Mouse (Mus musculus): ENCODE results near the gene Mrps27. TPM values are rescaled to one million over a fixed set of nuclear protein-coding genes. Genes with fewer than 3 reads are reported as not detected.
"Not testable (repeated sequence)": the region's sequence is repeated elsewhere in the genome, so short reads cannot be mapped to it uniquely, and the experiment has no call there.

Mrps27 gene
- total RNA-seq (2015) (20.1 and 22.1 TPM in 2 replicates), total RNA-seq (2017) (28.6 and 30.7 TPM in 2 replicates)

DNA sequence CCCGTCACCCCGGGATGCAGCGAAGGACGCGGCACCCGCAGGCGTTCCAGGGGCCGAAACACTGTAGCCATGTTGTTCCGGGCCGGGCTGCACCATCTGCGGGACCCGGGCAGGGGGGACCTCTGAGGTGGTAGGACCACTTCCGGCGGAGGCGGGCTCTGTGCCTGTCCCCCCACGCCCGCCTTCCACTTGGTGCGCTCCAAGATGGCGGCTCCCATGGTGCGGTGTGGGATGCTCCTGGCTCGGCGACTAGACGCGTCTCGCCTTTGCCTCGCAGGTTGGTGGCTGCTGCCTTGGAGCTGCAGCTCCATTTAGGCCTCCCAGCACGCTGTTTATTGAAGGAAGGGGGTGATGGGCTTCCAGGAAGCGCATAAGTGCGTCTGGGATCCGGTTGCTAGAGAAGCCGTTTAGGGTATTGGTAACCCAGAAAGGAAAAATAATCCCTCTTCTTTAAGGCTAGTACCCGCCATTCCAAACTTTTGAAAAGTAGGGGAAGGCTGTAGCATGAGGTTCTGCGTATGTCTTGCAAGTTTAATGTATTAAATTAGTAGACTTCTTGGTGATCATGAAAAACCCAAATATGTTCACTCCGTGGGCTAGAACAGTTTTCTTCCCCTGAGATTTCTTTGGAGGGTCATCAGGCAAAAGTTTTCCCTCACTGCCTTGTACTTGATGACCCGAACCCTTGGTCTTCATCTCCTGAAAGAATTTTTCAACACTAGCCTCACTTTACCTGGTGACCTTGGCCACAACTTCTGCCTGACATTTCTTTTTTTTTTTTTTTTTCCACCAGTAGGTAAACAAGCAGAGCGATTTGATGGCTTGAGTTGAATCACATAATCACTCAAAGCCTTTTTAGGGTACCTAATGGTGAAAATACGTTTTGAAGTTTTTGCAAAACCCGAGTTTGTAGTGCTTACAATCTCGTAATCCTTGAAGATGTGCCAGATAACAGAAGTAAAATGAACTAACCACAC is at the start of gene Mrps27, which contains the start of gene Ptcd2:
Mrps27 (plus strand) TSS at position 188 of the 977 bp plus-strand sequence.
Ptcd2 (minus strand) TSS at position 107 of the 977 bp plus-strand sequence.
- ATAC-seq (replicated peaks; ENCODE audit: poor library complexity) = peak; percentile 99

DNA sequence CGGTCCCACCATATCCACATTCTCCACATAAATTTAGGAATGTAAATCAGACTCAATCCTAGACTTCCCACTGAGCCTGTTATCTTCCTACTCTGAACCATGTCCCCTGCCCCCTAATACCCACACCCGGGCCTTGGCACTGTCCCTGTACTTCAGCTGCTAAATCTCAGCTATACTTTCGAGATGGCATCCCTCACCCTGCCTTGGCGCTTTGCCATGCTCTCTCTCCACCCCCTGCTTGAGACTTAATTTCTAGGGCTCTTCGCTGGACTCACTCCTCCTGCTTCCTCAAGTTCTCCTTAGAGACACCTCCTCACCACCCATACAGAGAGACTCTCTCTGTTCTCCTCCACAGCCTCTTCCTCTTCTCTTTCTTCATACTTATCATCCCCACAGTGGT is 44.7 kb upstream of the Mrps27 start:
- no peak for ATAC-seq (replicated peaks; ENCODE audit: poor library complexity)

DNA sequence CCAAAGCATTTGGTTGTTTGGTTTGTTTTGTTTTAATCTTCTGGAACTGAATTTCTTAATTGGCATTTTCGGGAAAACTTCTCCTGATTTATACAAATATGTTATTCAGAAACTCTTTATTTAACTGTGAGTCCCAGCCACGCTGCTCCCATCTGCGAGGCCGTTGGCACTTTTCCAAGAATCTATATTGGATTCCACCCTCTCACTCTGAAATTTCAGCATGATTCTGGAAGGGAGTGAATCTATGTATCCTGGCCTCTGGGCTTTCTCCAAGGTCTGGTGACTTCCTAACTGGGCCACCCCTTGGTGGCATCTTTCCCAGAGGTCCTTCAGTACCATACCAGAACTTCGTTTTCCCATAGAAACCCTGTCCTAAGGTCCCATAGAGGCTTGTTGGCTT is 40.7 kb upstream of the Mrps27 start:
- no peak for ATAC-seq (replicated peaks; ENCODE audit: poor library complexity)

DNA sequence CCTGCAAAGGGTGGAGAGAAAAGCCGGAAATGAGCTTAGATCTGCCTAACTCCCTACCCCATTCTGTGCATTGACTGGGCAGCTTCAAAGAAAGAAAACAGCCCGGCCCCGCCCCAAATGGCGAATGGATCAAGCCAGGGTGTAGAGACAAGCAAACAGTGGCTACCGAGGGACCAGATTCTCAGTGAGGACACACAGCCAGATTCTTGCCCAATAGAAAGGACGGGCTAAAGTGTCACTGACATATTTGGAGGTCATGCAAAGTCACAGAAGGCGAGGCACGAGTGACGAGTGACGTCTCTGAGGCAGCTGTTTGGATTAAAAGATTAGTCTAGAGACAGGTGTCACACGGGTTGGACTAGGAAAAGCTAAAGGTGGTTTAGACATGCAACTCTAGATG is 40.2 kb upstream of the Mrps27 start:
- no peak for ATAC-seq (replicated peaks; ENCODE audit: poor library complexity)

DNA sequence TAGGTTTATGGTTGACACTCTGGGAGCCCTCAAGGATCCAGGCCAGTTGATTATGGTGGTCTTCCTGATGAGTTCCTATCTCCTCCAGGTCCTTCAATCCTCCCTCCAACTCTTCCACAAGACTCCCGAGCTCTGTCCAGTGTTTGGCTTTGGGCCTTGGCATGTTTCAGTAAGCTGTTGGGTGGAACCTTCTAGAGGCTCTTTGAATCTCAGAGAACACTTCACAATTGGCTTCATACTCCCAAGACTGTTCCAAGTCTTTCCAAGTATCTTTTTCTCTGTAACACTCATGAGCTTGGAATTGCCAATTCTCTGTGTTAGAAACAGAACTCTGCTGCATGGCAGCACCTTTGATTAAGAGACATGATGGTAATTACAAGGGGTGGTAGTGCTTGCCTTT is 39.4 kb upstream of the Mrps27 start:
- no peak for ATAC-seq (replicated peaks; ENCODE audit: poor library complexity)

DNA sequence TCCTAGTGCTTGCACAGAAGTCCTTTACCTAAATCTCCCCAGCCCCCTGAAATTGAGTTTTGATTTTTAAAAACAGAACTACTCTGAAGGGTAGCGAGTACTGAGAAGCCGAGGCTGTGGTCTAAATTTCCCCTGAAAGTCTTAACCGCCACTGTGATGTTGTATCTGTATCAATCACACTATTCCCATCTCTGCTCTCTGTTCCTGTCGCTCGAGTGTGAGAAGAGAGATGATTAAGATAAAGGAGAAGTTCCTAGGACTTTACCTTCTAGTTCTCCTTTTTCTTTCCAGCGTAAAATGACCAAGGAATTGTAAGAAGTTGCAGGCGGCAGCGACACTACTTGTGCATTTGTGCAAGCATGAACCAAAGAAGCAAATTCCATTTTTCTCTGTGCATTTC is 38.4 kb upstream of the Mrps27 start:
- 0 out of 2 replicates have a peak, but pooled peaks have one; percentile 26 for ATAC-seq (replicated peaks; ENCODE audit: poor library complexity)

DNA sequence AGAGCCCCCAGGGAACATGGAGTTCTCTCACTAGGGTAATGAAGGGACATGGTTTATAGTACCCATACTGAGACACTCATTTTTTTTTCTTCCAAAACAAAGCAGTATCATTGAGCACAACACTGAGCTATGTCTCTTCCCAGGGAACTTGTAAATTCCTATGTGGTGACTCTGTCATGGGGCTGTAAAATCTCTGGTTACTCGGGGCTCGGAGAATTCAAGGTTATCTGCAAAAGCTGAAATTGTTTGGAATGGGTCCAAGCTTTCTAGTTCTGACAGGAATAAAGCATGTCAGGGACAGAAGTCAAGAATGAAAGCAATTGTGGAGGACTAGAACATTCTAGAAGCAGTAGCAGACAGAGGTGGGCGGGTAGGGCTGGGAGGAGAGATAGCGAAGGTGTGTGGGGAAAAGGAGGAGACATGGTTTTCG is 36.6 kb upstream of the Mrps27 start:
- no peak for ATAC-seq (replicated peaks; ENCODE audit: poor library complexity)

DNA sequence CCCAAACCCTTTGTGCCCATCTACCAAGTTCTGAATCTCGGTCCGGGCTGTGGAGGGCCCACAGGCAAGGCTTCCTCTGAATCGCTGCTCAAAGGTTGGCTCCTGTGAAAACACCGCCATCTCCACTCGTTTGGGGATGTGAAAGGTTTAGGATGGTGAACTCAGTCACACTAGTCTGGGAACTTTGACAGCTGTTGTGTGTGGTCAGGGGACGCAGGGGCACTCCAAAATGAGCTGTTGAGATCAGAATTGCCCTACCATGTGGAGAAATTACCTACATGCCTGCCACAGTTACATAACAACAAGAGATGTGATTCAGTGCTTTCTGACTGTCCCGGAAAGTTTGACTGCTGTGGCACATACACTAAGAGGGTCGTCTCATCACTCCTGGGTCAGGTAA is 36.2 kb upstream of the Mrps27 start:
- ATAC-seq (replicated peaks; ENCODE audit: poor library complexity) = no peak

DNA sequence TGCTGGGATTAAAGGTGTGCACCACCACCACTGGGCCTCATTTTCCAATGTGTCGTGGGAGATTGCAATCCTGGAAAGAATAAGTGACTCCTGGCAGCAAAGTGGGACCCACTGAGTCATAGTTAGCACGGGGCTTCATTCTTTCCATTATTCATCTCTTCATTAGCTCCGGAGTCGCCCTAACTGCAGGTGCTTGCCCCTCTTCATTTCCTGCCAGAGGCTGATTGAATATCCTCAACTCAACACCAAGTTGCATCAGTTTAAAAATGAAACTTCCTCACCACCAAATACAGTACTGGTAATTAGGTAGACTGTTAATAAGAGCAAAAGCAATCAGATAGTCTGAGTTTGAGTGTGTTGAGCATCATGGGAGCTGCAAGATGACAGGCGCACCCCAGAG is 30.5 kb upstream of the Mrps27 start:
- ATAC-seq (replicated peaks; ENCODE audit: poor library complexity) = no peak

DNA sequence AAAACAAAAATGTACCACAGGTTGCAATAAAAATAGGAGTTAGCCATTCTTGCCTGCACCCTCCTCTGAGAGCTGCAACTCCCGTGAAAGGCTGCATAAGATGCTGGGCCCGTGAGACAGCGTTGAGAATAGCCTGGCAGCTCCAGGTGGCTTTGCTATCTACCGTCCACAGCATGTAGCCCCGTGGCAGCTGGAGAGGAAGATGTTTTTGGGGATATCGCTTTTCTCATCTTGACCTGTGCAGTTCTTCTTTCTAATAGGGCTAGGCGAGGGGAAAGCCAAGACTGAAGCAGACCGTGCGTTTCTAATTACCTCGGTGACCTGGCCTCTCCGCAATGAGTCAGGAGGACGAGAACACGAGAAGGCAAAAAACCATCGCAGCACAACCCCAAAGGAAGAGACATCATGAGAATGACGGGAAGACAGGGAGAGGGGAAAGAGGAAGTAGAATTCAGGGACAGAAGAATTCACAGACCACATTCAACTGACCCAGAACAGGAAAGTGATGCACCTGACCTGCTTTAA is 29.9 kb upstream of the Mrps27 start:
- ATAC-seq (replicated peaks; ENCODE audit: poor library complexity) = peak; percentile 54

DNA sequence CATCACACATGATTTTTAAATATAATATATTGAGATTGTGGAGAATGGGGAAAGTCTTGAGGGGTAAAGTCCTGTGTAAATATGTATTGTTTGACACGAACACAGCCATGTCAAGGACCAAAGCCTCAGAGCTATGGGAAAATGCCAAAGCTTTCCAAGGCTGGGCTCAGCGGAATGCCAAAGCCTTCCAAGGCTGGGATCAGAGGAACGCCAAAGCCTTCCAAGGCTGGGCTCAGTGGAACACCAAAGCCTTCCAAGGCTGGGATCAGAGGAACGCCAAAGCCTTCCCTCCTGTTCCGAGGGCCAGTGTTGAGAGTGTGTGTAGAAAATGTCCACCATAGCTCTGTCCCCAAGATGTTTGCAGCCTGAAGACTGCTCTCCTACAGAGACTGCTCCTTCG is 28.2 kb upstream of the Mrps27 start:
- no peak for ATAC-seq (replicated peaks; ENCODE audit: poor library complexity)

DNA sequence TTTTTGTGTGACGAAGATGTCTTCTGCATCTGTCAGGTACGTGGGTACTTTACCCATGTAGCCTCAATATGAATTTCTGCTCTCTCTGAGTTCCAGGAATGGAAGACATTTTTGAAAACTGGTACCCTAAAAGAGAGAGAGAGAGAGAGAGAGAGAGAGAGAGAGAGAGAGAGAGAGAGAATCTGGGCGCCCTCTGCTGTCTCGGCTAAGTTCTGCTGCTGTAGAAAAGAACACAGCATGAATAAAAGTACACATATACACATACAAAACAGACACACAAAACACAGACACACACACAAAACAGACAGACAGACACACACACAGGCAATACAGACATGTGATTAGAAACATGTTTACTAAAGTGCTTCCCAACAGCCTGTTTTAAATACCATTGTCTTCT is 27.5 kb upstream of the Mrps27 start:
- no peak for ATAC-seq (replicated peaks; ENCODE audit: poor library complexity)

DNA sequence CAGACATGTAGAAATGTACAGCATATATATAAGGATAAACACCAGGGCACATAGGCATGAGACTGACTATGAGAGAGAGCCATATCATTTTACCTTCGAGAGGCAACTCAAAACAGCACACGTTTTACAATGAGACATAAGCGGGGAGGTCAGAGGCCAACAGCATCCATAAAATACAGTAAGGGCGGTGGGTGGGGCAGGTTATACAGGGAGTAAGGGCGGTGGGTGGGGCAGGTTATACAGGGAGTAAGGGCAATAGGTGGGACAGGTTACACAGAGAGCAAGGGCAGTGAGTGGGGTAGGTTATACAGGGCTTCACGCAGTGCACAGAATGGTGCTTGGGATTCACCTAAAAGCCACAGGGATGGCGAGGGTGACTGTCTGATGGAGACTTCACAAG is 24.1 kb upstream of the Mrps27 start:
- ATAC-seq (replicated peaks; ENCODE audit: poor library complexity) = no peak

DNA sequence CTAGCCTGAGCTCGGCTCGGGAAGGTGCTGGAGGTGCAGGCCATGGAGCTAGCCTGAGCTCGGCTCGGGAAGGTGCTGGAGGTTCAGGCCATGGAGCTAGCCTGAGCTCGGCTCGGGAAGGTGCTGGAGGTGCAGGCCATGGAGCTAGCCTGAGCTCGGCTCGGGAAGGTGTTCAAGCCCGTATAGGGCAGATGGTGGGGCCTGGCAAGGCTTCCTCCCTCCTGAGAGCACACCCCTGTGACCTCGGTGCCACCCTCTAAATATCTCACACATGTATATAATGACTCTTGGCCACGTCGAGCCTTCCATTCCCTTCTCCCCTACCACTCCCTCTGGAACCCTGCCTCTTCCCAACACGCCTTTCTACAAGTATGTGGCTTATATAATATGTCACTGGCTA is 21.7 kb upstream of the Mrps27 start:
- ATAC-seq (replicated peaks; ENCODE audit: poor library complexity) = not testable (repeated sequence)

DNA sequence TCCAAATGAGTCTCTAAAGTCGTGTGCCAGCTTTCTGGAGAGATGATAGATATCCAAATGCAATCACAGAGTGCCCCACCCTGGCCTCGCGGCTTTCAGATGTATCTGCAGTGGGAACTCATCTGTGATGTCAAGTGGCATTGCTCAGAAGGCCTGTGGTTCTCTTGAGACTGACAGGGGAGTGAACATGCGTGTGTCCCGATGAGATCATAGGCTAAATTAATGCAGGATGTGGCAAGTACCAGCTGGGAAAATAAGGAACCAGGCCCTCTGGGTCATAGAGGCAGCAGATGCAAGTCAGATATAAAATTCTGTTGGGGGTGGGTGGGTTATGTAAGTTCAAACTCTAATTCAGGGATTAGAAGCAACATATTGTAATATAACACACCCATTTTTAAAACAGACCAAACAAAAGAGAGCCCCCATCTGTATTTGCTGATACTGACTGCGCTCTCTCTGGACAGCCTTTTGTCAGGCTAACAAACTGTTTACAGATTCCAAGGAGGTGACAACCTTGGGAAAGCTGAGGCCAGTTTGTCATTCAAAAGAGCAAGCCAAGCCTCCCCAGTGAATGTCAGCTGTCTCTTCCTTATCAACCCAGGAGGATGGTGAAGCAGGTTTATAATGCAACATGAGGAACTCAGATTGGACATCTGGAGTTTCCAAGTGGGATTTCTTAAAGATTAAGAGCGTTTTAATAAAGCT is 20.8 kb upstream of the Mrps27 start:
- 0 out of 2 replicates have a peak, but pooled peaks have one; percentile 50 for ATAC-seq (replicated peaks; ENCODE audit: poor library complexity)

DNA sequence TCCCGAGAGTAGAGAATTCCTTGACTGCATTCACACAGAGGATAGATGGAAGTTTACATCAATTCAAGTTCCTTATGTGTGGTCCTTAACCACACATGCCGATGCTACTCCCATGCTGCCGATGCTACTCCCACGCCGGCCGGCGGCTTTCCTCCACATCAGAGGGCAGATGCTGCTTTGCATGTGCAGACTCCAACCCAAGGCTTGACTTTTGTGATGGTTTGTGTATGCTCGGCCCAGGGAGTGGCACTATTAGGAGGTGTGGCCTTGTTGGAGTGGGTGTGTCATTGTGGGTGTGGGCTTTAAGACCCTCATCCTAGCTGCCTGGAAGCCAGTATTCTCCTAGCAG is 20.3 kb upstream of the Mrps27 start:
- ATAC-seq (replicated peaks; ENCODE audit: poor library complexity) = not testable (repeated sequence)

DNA sequence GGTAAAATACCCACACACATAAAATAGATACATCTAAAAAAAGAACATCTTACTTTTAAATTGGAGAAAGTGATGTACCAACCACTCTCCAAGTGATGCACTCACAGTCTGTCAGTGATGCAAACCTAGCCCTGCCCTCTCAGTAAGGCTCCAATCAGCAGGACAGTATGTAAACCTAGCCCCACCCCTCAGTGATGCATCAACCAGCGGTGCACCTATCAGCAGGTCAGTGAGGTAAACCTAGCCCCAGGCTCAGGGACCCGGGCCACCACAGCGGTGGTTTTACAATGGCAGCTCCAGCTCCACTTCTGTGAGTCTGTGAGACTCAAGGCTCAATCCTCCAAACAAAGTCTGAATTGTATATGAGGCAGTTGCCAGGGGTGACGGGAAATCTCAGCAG is 13.3 kb upstream of the Mrps27 start:
- no peak for ATAC-seq (replicated peaks; ENCODE audit: poor library complexity)

DNA sequence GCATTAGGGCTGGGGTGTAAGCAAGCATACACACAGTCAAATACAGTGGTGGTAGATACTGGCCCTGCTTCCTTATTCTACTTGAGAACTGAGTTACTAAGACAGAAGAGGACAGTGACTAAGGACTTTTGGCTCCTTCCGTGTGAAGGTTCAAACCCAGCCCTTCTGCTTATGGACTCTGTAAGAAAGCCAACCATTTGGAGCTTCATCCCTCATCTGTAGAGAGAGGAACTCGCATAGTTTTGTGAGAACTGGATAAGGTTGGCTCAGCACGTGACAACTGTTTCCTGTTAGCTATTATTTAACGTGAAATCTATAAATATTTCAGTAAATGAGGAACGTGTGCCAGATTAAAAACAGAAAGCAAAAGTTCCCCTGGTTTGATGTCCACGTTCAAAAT is 7.1 kb upstream of the Mrps27 start:
- peak; percentile 78 for ATAC-seq (replicated peaks; ENCODE audit: poor library complexity)

DNA sequence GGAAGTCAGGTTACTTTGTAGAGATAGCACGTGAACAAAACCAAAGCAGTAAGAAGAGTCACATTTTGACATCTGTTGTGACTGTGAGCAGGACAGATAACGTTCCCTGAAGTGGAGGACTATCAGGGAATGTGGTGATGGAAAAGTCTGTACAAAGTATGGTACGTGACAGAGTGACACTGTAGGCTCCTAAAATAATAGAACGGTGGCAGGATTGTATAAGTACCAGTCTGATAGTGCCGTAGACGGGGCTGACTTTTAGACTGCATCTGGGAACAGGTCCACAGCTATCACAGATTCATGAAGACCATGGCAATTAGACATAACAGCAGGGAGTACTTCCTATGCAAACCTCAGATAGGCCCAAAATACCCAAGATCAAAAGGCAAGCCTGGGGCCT is 3.1 kb upstream of the Mrps27 start:
- ATAC-seq (replicated peaks; ENCODE audit: poor library complexity) = no peak

DNA sequence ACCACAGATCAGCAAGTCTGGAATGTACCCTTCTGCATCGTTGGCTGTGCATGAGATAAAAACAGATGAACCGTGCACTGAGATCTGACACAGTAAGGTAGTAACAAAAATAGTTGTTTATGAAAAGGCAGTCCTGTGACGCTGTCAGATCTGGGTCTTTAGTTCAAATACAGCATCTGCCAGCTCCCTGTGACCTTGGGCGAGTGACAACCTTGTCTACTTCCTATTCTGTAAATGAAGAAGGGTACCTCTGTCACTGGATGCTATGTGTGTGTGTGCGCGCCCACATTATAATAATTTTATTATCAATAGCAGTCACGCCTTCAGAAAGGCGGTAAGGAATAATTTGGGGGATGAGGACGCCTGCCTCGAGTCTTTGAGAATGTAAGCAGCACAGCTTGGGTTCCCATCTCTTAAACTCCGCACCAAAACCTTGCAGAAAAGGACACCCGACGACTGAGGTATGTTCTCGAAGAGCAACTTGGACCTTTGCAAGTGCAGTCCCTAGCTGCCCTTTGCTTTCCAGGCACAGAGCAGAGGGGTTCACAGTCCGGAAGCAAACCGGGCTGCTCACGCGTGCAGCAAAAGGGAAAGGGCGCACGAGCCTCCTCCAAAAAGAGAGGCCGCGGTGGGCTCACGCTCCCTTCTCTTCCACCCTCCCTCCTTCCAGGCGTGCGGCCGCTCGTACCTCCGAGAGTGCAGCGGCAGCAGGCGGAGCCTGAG is 549 bp upstream of the Mrps27 start:
- ATAC-seq (replicated peaks; ENCODE audit: poor library complexity) = peak; percentile 20; the same call in 1 of the 2 replicates

DNA sequence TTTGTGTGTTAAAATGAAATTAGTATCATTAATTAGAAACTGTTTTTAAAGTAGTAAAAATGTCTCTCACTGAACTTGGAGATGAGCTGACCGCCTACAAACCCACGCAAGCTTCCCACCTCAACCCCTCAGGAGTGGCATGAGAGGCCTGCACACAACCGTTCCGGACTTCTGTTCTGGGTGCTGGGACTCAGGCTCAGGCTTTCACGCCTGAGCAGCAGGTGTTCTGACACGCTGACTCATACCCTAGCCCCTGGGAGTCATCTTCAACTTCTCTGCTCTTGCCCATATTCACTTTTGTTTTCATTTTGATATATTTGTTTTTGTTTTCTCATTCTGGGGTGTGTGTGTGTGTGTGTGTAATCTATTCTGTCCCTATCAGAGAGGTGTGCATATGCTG is 5.4 kb downstream of the Mrps27 start:
- ATAC-seq (replicated peaks; ENCODE audit: poor library complexity) = no peak
